Mouse (Mus musculus): Measurements from ENCODE around the gene Snapc3. TPM values are rescaled to one million over a fixed set of nuclear protein-coding genes. Genes with fewer than 3 reads are reported as not detected.

Gene Snapc3
- polyA plus RNA-seq, 1 experiment from 2014 or later: 14.7 TPM

DNA sequence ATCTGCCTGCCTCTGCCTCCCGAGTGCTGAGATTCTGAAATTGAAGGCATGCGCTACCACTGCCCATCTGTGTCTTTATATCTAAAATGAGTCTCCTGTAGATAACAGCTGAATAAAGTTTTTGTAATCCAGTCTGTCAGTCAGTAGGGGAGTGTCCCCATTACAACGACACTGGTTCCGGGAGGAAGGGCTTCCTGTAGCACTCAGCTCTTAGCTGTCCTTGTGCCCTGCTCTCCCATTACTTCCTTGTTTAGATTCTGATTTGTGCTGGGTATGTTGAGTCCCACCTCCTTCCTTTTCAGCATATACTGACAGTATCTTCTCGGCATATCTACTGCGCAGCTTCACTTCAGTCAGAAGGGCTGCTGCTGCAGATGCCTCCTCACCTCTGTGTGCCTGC lies 15.4 kb downstream of the Snapc3 start:
- Histone ChIP-seq H3K4me1 (replicated peaks; ENCODE audit: control insufficient read depth, insufficient read depth) (no peaks in the 10 kb centered on the region), H3K9me3 (ENCODE audit: control insufficient read depth, low read length) (no peaks in the 10 kb centered on the region), H3K9ac (ENCODE audit: low read length) (no peak overlapping the region), H3K27me3 (ENCODE audit: control insufficient read depth, insufficient read depth, low read length) (no peaks in the 10 kb centered on the region), H3K27ac (replicated peaks) (no peak overlapping the region), H3K4me2 (replicated peaks; ENCODE audit: low read depth) (no peak overlapping the region), H3K36me3 (ENCODE audit: control insufficient read depth, insufficient read depth, low read length) (peaks cover 14% of the 10 kb centered on the region; the same call in 1 of the 2 replicates), H3K4me3 (ENCODE audit: low read depth, low read length) (no peak overlapping the region)
- no peak for TF ChIP-seq CTCF (IDR thresholded peaks at IDR 0.05; ENCODE audit: low read depth)
- no peak for TF ChIP-seq EP300 (optimal IDR thresholded peaks at IDR 0.05)
- DNase-seq (ENCODE audit: low spot score) (no peak), ATAC-seq (ENCODE audit: low FRiP score, low TSS enrichment) (no peak)
- 83% methylated on average over 6 of the region's 6 CpGs for WGBS

DNA sequence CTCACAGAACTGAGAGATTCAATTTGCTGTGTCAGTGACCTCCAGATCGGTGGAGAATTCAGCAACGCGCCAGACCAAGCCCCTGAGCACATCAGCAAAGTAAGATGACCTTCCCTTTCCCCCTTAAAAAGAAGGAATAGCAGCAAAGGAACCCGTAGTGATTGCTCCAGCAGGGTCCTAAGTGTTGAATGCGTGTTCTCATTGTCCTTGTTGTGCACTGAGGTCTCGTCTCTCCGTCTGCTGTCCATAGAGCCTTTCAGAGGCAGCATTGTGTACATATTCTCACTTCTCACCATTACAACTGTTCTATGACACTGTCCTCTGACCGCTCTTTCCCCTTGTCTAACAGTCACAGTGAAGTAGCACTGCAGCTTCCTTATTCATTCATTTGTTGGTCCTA lies 18.9 kb downstream of the Snapc3 start:
- Histone ChIP-seq H3K27ac (replicated peaks) (no peak overlapping the region), H3K4me2 (replicated peaks; ENCODE audit: low read depth) (no peak overlapping the region), H3K4me1 (replicated peaks; ENCODE audit: control insufficient read depth, insufficient read depth) (no peaks in the 10 kb centered on the region), H3K9ac (ENCODE audit: low read length) (no peak overlapping the region), H3K36me3 (ENCODE audit: control insufficient read depth, insufficient read depth, low read length) (peaks cover 9% of the 10 kb centered on the region; the same call in 1 of the 2 replicates), H3K4me3 (ENCODE audit: low read depth, low read length) (no peak overlapping the region), H3K27me3 (ENCODE audit: control insufficient read depth, insufficient read depth, low read length) (no peaks in the 10 kb centered on the region), H3K9me3 (ENCODE audit: control insufficient read depth, low read length) (no peaks in the 10 kb centered on the region)
- ATAC-seq (ENCODE audit: low FRiP score, low TSS enrichment) (no peak), DNase-seq (ENCODE audit: low spot score) (no peak)
- WGBS: 90% methylated on average over 8 of the region's 8 CpGs
- TF ChIP-seq CTCF (IDR thresholded peaks at IDR 0.05; ENCODE audit: low read depth) (no peak), EP300 (optimal IDR thresholded peaks at IDR 0.05) (no peak)

DNA sequence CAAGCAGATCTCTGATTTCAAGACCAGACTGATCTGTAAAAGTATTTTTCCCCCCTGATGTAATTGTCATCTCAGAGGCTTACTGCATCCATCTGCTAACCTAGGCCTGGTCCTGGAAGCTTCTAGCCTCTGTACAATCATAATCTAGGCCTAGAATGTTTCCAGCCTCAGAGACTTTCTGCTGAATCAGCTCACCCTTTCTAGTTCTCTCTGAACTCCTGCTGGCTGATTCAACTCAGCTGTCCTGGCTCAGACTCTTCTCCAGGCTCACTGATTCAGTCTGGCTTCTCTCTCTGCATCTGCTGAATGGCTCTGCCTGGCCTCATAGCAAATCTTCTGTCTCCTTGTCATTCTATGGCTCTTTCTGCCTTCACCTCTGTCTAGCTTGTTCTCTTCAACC lies 20.6 kb downstream of the Snapc3 start:
- Histone ChIP-seq H3K4me3 (ENCODE audit: low read depth, low read length) (no peak overlapping the region), H3K36me3 (ENCODE audit: control insufficient read depth, insufficient read depth, low read length) (peaks cover 12% of the 10 kb centered on the region), H3K27ac (replicated peaks) (no peak overlapping the region), H3K27me3 (ENCODE audit: control insufficient read depth, insufficient read depth, low read length) (no peaks in the 10 kb centered on the region), H3K9me3 (ENCODE audit: control insufficient read depth, low read length) (no peaks in the 10 kb centered on the region), H3K4me1 (replicated peaks; ENCODE audit: control insufficient read depth, insufficient read depth) (no peaks in the 10 kb centered on the region), H3K4me2 (replicated peaks; ENCODE audit: low read depth) (no peak overlapping the region), H3K9ac (ENCODE audit: low read length) (no peak overlapping the region)
- ATAC-seq (ENCODE audit: low FRiP score, low TSS enrichment) (no peak), DNase-seq (ENCODE audit: low spot score) (no peak)
- TF ChIP-seq CTCF (IDR thresholded peaks at IDR 0.05; ENCODE audit: low read depth) (no peak), EP300 (optimal IDR thresholded peaks at IDR 0.05) (no peak)

DNA sequence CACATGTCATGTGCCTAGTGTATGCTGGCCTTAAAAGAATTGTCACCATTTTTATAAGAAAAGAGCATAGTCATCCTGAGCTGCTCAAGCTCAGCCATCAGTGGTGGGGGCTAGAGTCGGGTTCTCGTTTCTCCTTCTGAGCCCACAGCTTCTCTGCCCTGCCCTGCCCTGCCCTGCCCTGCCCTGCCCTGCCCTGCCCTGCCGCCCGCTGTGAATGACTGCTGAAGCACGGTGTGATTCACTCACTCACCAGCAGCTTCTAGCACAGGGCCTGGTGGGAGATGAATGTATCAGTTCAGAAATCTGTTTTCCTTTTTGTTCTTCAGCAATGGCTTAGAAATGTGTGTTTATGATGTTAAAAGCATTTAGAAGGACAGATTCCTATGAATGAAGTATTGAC lies 21.5 kb downstream of the Snapc3 start:
- peak; percentile 53 for DNase-seq (ENCODE audit: low spot score)
- Histone ChIP-seq H3K36me3 (ENCODE audit: control insufficient read depth, insufficient read depth, low read length) (peaks cover 12% of the 10 kb centered on the region), H3K9ac (ENCODE audit: low read length) (no peak overlapping the region), H3K4me1 (replicated peaks; ENCODE audit: control insufficient read depth, insufficient read depth) (no peaks in the 10 kb centered on the region), H3K27me3 (ENCODE audit: control insufficient read depth, insufficient read depth, low read length) (no peaks in the 10 kb centered on the region), H3K4me3 (ENCODE audit: low read depth, low read length) (no peak overlapping the region), H3K4me2 (replicated peaks; ENCODE audit: low read depth) (no peak overlapping the region), H3K9me3 (ENCODE audit: control insufficient read depth, low read length) (no peaks in the 10 kb centered on the region), H3K27ac (replicated peaks) (no peak overlapping the region)
- 44% methylated on average over 5 of the region's 5 CpGs for WGBS
- TF ChIP-seq CTCF (IDR thresholded peaks at IDR 0.05; ENCODE audit: low read depth): no peak
- TF ChIP-seq EP300 (optimal IDR thresholded peaks at IDR 0.05): no peak
- ATAC-seq (ENCODE audit: low FRiP score, low TSS enrichment): peak; percentile 61; the same call in 1 of the 2 replicates

DNA sequence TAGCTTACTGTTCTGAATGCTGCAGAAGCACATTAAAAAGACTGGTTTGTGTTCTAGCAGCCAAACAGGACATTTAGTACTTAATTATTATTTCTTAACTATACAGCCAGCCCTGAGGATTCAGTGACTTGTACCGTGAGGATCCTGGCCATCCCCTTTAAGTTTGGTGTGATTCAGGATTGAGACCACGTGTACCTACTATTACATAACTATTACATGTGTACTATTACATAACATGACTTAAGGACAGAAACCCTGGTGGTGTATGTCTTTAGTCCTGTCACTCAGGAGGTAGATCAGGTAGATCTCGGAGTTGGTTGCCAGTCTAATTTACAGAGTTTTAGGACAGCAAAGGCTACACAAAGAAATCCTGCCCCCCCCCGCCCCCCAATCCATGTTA lies 23.5 kb downstream of the Snapc3 start:
- WGBS: 82% methylated on average over 4 of the region's 4 CpGs

DNA sequence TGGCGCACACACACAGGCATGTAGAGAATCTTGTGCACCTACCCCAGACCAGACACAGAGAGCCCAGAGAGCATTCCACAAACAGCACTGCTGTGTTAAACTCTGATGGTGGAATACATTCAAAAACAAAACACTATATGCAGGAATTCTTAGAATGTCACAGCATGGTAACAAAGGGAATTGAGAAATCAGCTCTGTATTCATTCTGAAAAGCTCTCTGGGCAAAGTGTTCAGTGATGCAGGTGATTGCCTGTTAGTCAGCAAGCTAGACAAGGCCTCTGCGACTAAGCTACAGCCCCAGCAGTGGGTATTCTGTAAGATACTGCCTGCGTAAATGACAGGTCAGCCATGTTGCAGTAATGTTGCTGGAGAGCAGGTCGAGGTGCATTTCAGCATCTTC lies 33.3 kb downstream of the Snapc3 start:
- H3K36me3 ChIP-seq (ENCODE audit: control insufficient read depth, insufficient read depth, low read length): peaks cover 25% of the 10 kb centered on the region

More for the DNA sequence above, 23.5 kb downstream of the Snapc3 start:
- ATAC-seq (ENCODE audit: low FRiP score, low TSS enrichment) (no peak), DNase-seq (ENCODE audit: low spot score) (no peak)
- H3K27ac ChIP-seq (replicated peaks): no peak overlapping the region
- TF ChIP-seq CTCF (IDR thresholded peaks at IDR 0.05; ENCODE audit: low read depth) (no peak), EP300 (optimal IDR thresholded peaks at IDR 0.05) (no peak)
- no peaks in the 10 kb centered on the region for H3K9me3 ChIP-seq (ENCODE audit: control insufficient read depth, low read length)
- no peak overlapping the region for H3K4me2 ChIP-seq (replicated peaks; ENCODE audit: low read depth)
- no peaks in the 10 kb centered on the region for H3K27me3 ChIP-seq (ENCODE audit: control insufficient read depth, insufficient read depth, low read length)
- H3K9ac ChIP-seq (ENCODE audit: low read length): no peak overlapping the region
- H3K4me1 ChIP-seq (replicated peaks; ENCODE audit: control insufficient read depth, insufficient read depth): no peaks in the 10 kb centered on the region
- H3K4me3 ChIP-seq (ENCODE audit: low read depth, low read length): no peak overlapping the region
- peaks cover 12% of the 10 kb centered on the region for H3K36me3 ChIP-seq (ENCODE audit: control insufficient read depth, insufficient read depth, low read length)

More for the DNA sequence above, 33.3 kb downstream of the Snapc3 start:
- H3K27me3 ChIP-seq (ENCODE audit: control insufficient read depth, insufficient read depth, low read length): no peaks in the 10 kb centered on the region
- H3K9ac ChIP-seq (ENCODE audit: low read length): no peak overlapping the region
- WGBS: 95% methylated on average over 4 of the region's 4 CpGs
- no peak overlapping the region for H3K4me3 ChIP-seq (ENCODE audit: low read depth, low read length)
- DNase-seq (ENCODE audit: low spot score) (no peak), ATAC-seq (ENCODE audit: low FRiP score, low TSS enrichment) (no peak)
- H3K4me1 ChIP-seq (replicated peaks; ENCODE audit: control insufficient read depth, insufficient read depth): no peaks in the 10 kb centered on the region
- H3K27ac ChIP-seq (replicated peaks): no peak overlapping the region
- TF ChIP-seq CTCF (IDR thresholded peaks at IDR 0.05; ENCODE audit: low read depth): no peak
- TF ChIP-seq EP300 (optimal IDR thresholded peaks at IDR 0.05): no peak
- H3K4me2 ChIP-seq (replicated peaks; ENCODE audit: low read depth): no peak overlapping the region
- no peaks in the 10 kb centered on the region for H3K9me3 ChIP-seq (ENCODE audit: control insufficient read depth, low read length)

Measured in stomach, postnatal 0 days (tissue).